Mouse (Mus musculus) right cerebral cortex, adult 18-20 months (tissue): ENCODE measurements around the gene Gpr180.
"Not testable (repeated sequence)": the region's sequence is repeated elsewhere in the genome, so short reads cannot be mapped to it uniquely, and the experiment has no call there.

Source experiments
- DNase-seq: peaks from one replicate; pipeline ENCODE4 v3.0.0; 2022; ENCODE audit warnings: mixed read lengths

Gene Gpr180

DNA sequence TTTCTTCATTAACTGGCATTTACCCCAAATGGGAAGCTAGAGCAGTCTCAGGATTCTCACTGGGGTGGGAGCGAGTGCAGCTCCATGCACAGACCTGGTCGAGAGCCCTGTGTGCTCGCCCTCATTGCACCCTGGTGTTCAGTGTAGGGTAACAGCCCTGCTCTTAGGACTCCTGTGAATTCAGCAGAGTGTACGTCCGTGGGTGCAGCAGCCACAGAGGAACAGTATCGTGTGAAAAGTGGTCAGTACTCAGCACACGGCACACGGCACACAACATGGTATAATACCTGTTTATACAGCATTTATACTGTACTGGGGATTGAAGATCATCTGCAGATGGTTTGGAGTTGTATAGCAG lies 15.3 kb downstream of the Gpr180 start:
- DNase-seq: no peak

DNA sequence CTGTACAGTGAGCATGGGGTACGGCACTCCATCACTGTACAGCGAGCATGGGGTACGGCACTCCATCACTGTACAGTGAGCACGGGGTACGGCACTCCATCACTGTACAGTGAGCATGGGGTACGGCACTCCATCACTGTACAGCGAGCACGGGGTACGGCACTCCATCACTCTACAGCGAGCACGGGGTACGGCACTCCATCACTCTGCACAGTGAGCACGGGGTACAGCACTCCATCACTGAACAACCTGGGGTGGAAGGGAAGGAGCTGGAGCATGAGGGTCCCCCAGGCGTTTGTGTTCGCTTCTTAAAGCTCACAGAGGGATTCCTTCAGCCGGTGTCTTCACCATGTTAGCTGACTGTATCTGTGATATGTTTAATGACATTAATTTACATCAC lies 19.1 kb downstream of the Gpr180 start:
- not testable (repeated sequence) for DNase-seq

DNA sequence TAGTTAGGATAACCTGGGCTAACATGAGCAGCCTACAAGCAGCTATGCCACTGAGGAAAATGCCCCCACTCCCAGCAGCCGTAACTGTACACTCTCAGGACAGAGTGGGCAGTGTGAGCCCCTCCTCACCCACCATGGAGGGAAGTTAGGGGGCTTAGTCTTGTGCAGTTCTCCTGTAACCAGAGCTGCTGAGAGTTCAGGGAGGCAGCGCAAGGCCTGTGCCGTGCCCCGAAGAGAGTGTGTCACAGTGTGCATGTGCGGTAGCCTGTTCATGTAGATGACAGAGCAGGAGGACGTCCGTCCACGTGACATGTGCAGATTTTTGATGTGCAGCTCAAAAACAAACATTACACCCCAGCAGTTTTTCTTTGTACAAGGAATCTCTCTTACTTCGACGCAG lies 19.8 kb downstream of the Gpr180 start:
- DNase-seq: no peak

DNA sequence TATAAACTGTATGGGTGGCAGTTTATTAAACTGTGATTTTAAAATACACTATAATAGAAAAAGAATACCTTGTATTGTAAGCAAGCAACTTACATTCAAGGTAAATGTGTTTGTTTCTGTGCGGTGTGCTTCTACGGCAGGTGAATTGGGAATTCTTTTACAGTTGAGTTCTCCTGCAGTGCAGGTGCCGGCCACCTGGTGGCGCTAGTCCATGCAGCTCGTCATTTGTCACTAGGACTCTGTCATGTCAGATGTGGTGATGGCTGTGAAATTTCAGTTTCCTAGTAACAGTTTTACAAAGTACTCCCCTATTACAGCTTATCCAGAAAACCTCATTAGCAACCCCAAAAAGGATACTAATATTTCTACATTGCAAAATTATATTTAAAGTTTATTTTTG lies 20.2 kb downstream of the Gpr180 start:
- DNase-seq: peak; percentile 27

DNA sequence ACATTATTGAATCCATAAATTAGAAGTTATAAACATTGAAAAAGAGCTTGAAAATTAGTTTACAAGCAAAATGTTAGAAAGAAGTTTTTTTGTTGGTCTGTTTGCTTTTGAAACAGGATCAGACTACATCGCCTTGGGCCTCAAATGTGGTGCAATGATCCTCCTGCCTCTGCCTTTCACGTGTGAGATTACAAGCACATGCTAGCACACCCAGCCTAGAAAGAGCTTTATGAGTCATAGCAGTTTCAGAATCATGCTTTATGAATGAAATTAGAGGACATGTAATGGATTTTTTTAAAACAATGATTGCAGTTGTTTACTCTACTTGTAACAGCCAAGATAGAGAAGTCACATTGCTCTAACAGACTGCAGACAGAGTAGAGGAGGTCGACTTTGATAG lies 24.8 kb downstream of the Gpr180 start:
- no peak for DNase-seq

DNA sequence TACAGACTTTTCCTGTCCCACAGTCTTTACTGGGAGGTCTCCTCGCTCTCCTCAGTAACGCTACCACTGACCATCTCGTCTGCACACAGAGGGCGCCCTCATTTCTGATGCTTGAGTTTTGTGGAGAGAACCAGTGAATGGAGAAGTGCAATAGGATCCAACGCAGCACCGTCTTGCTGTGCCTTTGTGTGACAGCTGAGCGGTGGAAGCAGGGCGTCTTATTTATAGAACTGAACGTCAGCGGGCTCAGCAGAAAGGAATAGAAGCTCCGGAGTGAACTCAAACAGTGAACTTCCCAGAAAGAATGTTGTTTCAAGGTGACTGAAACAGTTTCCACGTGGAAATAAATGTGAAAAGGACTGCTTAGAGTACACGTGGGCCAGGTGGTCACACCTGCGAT lies 25.7 kb downstream of the Gpr180 start:
- peak; percentile 43 for DNase-seq

DNA sequence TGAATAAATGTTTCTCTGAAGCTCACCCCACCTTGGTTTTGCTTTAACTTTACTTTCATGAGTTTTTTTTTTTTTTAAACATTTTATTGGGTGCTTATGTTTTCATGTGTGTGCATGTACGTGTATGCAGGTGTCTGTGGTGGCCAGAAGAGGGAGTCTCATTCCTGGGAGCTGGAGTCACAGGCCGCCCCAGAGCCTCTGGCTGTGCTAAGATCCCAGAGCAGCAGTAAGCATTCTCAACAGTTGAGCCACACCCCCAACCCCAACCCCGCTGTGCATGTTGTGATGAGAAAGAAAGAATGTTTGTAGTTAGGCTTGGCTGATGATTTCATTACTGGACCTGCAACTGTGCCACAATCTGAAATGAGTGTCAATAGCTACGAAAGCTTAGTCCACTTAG lies 31.8 kb downstream of the Gpr180 start:
- DNase-seq: no peak

DNA sequence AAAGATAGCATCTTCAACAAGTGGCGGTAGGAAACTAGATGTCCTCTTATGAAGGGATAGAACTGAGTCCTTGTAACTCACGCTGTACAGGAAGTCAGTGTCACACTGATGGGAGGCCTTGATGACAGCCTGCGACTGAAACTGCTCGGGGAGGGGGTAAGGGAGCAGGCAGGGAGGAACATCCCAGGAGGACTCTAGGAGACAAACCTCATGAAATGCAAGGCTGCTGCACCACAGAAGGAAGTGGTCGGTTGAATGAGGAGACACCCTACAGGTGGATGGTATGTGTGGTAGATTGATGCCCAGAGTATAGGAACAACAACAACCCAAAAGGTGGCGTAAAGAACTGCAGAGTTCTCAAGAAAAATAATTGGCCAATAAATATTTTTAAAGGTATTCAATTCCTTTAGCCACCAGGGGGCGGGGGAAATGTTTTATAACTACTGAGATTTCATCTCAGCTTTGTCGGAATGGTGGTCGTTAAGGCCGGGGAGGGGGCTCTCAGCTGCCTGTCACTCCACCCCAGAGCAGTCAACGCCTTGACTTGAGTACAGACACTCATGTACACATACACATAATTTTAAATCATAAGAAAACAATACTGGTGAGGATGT lies 36.7 kb downstream of the Gpr180 start:
- no peak for DNase-seq

DNA sequence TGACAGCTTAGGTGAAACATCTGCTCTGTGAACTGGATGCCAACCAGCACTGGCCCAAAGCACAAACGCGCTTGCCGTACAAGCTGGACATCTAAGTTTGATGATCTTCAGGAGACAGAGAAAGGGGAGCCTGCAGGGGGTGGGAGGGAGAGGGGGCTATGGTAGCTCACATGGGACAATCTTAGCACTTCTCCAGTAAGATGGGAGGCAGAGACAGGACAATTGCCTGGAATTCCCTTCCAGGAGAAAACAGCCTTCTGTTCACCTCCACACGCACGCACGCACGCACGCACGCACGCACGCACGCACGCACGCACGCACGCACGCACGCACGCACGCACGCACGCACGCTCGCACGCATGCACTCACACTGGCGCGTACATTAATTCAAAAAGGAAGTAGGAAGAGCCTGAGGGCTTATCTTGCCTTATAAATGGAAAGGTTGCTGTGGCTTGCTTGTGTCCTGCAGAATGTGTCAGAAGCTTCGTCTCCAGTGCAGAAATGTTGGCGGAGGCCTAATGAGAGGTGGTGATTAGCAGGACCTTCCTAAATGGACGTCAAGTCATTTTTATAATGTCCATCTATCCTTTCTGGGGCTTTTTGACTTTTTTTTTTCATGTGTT lies 38.2 kb downstream of the Gpr180 start:
- DNase-seq: no peak

DNA sequence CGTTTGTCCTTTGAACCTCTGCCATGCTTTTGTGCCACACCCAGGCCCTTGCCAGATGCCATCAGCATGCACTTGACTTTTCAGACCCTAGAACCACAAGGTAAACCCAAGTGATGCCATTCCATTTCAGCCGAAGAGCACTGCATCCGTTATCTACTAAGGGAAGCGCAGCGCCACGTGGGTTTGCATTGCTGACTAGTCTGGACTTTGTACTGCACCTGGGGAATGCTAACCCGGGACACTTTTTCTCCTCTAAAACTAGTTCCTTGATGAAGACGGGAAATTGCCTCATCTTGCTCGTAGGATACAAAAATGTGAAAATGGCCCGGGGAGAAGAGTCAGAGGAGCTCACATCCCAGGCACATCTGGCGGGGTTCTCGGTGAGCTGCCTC lies 38.7 kb downstream of the Gpr180 start:
- no peak for DNase-seq

DNA sequence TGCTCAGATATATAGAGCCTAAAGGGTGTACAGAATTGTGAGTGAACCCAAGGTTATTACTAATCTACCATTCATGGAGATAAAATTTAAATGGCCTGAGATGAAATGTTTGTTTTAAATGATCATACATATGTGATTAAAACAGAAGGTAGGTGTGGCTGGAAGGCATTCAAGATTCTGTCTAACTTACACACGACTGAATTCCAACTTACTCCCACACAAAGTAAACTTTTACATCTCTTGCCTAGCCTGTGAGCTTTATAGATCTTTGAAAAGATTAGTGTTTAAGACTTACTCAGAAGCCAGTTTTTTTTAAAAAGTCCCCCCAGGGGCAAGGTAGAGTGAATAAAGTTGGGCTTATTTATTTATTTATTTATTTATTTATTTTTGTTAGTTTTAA lies 42.3 kb downstream of the Gpr180 start:
- DNase-seq: no peak

DNA sequence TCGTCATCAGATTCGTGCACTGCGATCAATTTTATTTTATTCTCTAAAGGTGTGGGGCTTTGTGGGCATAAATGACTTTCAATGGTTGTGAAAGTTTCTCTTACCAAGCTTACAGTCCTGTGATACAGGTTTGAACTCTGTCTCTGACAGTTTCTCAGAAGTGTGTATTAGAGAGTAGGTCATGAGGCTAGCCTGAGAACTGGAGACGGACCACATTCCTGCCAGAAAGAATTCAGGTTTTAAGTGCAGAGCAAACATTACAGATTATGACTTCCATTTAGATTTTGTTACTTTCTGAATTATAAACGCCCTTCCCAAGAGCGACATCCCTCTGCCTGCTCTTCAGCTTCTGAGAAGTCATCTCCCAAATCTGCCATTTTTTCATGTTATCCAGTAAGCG lies 42.7 kb downstream of the Gpr180 start:
- no peak for DNase-seq

DNA sequence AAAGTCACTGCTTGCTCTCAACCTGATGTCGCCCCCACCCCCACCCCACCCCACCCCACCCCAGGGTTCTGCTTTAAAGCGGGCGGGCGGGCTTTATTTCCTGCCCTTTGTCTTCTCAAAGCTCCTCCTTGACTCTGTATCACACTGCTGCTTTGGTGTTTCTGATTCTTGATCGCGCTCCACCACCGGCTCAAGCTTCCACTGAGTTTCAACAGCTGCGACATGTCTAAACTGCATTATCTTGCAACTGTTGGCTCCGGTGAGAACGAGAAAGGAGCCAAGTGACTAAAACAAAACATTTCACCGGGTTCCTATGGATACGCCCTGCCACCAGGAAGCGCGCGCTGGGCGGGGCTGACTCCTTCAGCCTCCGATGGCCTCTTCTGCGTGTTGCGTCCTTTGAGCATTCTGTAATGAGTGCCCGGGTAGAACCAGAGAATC lies 43.2 kb downstream of the Gpr180 start:
- peak; percentile 34 for DNase-seq

DNA sequence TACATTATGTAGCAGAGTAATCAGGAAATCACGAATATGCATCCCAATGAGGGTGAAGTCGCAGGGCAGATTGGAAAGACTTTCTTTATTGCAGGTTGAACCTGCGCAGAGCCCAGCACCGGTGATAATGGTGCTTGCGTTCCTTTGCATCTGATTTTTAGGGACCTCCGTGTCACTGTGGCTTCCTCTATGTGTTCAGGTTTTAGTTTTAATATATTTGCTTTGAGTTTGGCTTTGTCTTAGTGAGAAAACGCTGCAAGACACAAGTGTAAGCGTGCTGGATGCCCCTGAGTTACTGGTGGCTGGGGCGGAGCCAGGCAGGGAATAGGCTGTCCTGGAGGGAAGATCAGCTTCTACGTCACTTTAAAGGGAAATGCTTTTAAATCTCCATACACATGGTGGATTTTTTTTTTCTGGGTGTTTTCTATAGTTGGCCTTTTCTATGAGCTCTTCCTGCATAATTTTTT lies 43.8 kb downstream of the Gpr180 start:
- peak; percentile 54 for DNase-seq

DNA sequence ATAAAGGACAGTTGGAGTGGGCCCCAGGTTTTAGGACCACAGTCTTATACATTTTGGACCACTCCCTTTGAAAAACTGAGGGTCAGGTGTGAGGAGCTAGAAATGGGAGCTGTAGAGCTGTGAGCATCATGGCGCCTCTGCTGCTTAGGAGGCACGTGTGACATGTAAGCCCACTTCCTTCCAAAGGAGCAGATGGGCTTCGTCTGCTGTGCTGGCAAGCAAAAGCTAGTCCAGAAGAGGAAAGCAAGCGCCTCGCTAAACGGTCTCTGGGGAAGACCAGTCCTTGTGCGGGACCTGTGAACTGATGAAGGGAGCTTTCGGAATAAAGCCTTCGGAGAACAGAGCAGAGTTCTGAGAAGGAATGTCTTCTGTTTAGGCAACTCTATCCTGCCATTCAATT lies 54.5 kb downstream of the Gpr180 start:
- DNase-seq: no peak

DNA sequence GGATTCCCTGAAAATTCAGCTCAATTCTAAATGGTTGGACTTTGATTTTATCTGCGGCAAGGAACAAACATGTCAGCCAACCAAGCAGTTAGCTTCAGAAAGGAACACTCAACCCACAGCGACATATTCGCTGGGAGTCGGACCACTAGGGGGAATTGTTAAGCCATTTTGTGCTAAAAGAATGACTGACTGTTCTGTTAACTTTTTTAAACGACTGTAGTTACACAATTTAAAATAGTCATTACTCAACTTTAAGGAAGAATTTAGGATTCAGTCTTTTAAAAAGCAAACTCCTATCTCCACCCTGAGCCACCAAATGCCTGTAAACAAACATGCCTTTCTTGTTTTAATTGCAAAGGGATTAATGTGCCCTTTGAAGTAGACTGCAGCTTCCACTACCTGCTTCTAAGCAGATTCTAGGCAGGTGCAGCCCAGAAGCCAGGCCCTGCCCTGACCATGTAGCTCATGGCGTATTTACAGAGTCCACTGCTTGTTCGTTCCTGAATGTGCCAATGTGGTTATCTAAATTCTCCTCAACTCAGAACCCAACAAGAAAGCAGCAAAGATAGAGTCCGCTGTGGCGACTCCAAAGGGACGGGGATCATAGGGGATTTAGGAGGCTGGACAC lies 56.2 kb downstream of the Gpr180 start:
- DNase-seq: no peak

DNA sequence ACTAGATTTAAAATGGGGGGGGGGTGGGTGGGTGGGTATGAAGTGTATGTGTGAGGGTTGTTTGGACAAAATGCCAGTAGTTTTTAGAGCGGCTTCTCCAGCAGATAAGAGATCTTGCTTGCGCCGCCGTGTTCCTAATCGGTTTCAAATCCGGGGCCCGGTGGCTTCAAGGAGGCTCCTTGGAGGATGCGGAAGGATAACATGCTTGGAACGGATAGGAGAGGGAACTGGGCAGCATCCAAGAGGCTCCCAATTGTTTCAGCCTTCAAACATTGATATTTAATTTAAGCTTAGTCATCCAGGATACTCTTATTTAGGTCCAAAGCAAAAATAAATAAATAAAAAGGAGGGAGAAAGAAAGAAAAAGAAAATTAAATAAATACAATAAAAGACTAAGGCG lies 56.7 kb downstream of the Gpr180 start:
- no peak for DNase-seq

DNA sequence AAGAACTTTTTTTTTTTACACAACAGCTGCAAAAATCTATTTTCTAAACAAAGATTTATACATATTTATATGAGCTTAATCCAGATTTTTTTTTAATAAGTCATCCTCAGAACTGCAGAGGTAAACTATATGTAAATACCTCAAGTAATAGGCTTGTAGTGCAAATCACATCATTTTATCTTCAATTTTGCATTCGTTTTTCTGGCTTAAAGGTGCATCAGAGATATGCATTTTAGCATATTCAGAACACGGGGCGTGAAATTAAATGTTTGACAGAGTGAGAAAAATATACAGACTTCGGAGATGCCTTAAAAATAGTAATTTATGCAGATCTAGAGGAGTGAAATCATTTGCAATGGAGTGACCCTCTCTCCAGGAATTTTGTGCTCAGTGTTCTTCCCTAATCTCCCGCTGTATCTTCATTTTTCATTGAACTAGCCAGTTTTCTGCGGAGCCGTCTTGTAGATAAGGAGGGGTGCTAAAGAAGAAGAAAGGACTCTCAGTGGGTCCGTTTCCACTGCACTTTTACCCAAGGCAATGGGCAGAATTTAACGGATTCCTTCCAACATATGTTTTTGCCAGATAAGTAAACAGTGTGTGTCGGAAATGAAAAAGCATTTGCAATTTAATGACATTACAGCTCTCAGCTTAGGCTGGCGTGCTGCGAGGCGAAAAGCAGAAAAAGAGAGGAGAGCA lies 57.4 kb downstream of the Gpr180 start:
- no peak for DNase-seq

DNA sequence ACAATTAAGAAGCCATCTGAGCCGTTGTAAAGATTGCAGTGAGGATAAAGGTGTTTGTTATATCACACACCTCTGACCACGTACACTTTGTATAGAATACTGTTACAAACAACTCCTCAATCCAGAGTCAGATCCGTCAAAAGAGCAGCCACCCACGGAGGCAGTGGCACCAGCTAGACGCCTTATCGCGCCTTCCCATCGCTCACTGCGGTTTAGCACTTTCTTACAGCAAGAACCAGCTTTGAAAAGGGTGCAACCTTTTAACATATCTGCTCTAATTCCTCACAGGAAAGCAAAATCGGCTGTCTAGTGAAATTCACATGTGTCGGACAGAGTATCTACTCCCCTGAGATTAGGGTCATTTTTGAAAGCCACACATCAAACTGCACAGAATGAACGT lies 60.1 kb downstream of the Gpr180 start:
- no peak for DNase-seq

DNA sequence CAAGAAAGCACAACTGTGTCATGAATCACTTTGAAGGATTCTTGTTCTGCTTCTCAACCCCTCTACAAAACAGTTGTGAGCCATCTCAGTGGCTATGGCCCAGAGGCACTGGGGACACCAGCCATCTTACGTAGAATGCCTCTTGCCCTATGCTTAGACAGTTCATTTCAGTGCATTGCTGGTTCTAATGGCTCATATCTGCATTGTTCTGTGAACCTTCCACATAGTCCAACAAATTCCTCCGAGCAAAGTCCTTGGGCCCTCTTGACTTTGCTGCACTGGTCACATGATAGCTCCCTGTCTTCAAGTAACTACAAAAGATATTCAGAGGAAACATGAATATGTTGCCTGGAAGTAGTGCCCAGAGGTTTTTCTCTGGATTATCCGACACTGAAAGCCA lies 63.8 kb downstream of the Gpr180 start:
- no peak for DNase-seq

DNA sequence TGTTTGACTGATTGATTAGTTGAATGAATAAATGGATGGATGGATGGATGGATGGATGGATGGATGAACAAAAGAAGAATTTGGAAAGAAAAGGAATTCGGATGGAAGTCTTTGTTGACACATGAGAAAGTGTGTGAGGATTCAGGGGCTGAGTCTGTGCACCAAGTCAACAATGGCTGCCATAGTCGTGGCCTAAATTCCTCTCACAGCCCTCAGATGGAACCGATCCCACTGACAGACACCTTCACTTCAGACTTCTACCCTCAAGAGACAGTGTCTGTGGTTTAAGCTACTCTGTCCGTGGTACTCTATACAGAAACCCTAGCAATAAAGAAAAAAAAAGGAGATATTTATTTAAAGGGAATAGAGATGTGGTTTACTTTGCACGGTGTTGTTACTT lies 65.0 kb downstream of the Gpr180 start:
- DNase-seq: no peak

DNA sequence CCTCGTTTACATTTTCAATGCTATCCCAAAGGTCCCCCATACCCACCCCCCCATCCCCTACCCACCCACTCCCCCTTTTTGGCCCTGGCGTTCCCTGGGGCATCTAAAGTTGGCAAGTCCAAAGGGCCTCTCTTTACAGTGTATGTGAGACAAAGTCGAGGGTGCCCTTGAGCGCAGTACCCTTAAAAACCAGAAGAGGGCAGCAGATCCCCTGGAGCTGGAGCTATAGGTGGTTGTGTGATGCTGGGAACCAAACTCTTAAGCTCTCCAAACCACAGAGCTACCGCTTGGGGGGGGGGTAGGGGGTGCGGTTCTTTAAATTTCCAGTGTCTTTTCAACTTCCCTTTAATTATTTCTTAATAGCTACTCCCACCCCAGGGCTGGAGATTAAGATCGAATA lies 66.1 kb downstream of the Gpr180 start:
- DNase-seq: no peak

DNA sequence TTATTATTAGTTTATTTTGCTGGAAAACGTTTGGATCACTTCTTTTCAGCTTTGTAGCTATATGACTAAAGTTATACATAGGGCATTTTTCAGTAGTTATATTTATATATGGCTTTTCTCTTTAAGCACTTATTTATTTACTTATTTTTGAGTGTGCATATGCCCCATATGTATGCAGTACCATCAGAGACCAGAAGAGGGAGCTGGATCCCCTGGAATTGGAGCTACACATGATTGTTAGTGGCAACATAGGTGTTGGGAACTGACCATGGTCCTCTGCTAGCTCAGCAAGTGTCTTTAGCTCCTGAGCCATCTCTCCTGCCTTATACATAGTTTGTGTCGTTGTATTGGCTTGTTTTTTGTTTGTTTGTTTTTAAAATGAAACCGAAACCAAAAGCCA lies 70.4 kb downstream of the Gpr180 start:
- no peak for DNase-seq

DNA sequence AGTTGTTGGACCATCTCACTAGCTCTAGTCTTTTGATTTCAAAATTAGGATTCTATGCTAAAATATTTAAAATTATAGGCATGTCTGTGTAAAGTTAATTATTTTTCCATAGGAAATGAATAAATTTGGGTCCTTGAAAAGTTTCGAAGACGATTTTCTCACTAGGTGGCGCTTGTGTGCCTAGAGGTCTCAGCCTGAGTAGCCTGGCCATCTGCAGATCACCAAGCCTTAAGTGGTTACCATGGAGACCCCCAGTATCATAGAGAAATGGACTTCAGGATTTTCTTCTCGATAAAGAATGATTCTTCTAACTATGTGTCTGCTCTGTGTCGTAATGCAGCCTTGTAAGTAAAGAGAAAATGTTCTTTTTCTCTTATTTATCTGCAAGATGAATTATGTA lies 72.7 kb downstream of the Gpr180 start:
- peak; percentile 35 for DNase-seq
